Mouse (Mus musculus): ENCODE measurements at regions not wholly inside any gene's neighbourhood (a gene's known extent, or its start where the extent isn't known, plus 50 kb on each side); places are given as distances from the start of the nearest gene placed in this dataset.

DNA sequence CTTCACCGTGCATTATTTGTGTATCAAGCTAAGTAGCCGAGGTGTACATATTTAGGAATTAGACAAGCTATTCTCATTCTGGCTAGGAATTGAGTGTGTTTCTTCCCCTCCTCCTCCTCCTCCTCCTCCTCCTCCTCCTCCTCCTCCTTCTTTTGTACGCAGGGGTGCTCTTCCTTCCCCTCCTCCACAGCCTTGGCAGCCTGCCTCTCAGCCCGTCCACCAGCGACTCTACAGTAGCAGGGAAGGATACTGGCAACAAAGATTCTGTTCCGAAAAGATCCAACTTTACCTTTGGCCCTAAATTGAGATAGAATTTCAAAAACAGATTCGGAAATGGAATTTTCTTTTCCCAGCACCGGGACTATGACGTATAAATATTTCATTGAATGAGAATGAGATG, 253.0 kb downstream of the Nup35 start:
- TF ChIP-seq CTCF (IDR thresholded peaks at IDR 0.05; ENCODE audit: extremely low read depth, insufficient read depth, low read length) (no peak), POLR2A (IDR thresholded peaks at IDR 0.05; ENCODE audit: extremely low read depth, insufficient read depth, low read length) (no peak)
